ENCODE assay signal across 9 mouse cellular contexts in the genomic region with DNA sequence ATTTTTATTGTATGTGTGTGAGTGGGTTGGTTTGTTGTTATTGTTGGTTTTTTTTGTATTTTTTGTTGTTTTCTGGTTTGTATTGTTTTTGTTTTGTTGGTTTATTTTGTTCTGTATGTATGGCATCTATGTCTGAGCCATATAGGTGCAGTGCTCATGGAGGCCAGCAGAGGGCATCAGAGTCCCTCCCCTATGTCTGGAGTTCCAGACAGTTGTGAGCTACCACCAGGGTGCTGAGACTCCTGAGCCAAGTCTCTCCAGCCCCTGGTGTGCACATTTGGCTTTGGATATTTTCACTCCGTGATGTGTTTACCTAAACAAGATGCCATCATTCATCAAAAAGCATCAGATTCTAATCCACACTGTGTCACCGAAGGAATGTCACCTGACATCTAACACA. TPM values are rescaled to one million over a fixed set of nuclear protein-coding genes. Genes with fewer than 3 reads are reported as not detected.
DNase-seq lines count a peak whose midpoint lies in the region; ATAC-seq and TF ChIP-seq lines count a peak whose summit lies in the region.
"Had no signal": no experiment of that assay in that cellular context is flagged by ENCODE, and none has a peak within 500 bp of the region (broad histone marks: within the 10 kb centered on the region; RNA-seq: fewer than 3 reads in every experiment).

No protein-coding gene starts in this region.

- TF ChIP-seq CTCF in liver, adult 2 months (IDR thresholded peaks at IDR 0.05; ENCODE audit: low read depth, low read length): peak; percentile 89
- TF ChIP-seq CTCF in small intestine, adult 2 months (IDR thresholded peaks at IDR 0.05; ENCODE audit: extremely low read depth, insufficient read length, insufficient replicate concordance, low read depth, low read length): peak; percentile 72; the same call in 1 of the 2 replicates

- no peaks in the 10 kb centered on the region for H3K79me2 ChIP-seq in liver, adult 2 months (ENCODE audit: control insufficient read depth, insufficient read depth, low read length)

- no peaks in the 10 kb centered on the region for H3K4me1 ChIP-seq in liver, adult 2 months (ENCODE audit: control insufficient read depth, insufficient read depth, low read length)
- H3K4me1 ChIP-seq in liver, embryonic 11.5 days (replicated peaks; ENCODE audit: control insufficient read depth, insufficient read depth, low read length): no peaks in the 10 kb centered on the region
- H3K4me1 ChIP-seq in small intestine, adult 2 months (ENCODE audit: control insufficient read depth, insufficient read depth, insufficient read length, low read length): no peaks in the 10 kb centered on the region

- H3K9ac ChIP-seq in liver, adult 2 months (ENCODE audit: low read depth, low read length): no peak overlapping the region
- H3K9ac ChIP-seq in liver, embryonic 11.5 days (ENCODE audit: low read depth, low read length): no peak overlapping the region

- no peaks in the 10 kb centered on the region for H3K9me3 ChIP-seq in liver, embryonic 11.5 days (ENCODE audit: control insufficient read depth, low read length)

- no peak overlapping the region for H3K4me3 ChIP-seq in liver, adult 2 months (ENCODE audit: insufficient read depth, low read depth, low read length)
- H3K4me3 ChIP-seq in liver, embryonic 11.5 days (ENCODE audit: low read depth, low read length): no peak overlapping the region
- no peak overlapping the region for H3K4me3 ChIP-seq in small intestine, adult 2 months (ENCODE audit: low read depth, low read length)
- H3K4me3 ChIP-seq: myocyte had no signal

- H3K4me2 ChIP-seq in liver, embryonic 11.5 days: no peak overlapping the region

- TF ChIP-seq POLR2A in liver, adult 2 months (IDR thresholded peaks at IDR 0.05; ENCODE audit: extremely low read depth, insufficient read depth, low read length): no peak
- TF ChIP-seq POLR2A in small intestine, adult 2 months (IDR thresholded peaks at IDR 0.05; ENCODE audit: low read depth, low read length): no peak

- no peak for ATAC-seq in liver, embryonic 11.5 days (replicated peaks; ENCODE audit: low FRiP score)
- ATAC-seq in hematopoietic stem cell, adult 5-6 weeks (replicated peaks in 1 of 2; ENCODE audit: insufficient read depth in 1 of 2, low FRiP score in 2 of 2, low TSS enrichment in 1 of 2, low read depth in 1 of 2, poor library complexity in 2 of 2, severe bottlenecking in 2 of 2): peak; percentile 49 to 58; a peak in 3 of 4 replicates

- H3K27ac ChIP-seq in liver, adult 2 months (replicated peaks; ENCODE audit: insufficient read depth, low read depth, low read length): no peak overlapping the region
- no peak overlapping the region for H3K27ac ChIP-seq in liver, embryonic 11.5 days (ENCODE audit: low read depth, low read length)
- H3K27ac ChIP-seq in small intestine, adult 2 months (ENCODE audit: insufficient read depth, low read depth, low read length): no peak overlapping the region

- WGBS in liver, adult 2 months: 81% methylated on average over 2 of the region's 2 CpGs
- 78% methylated on average over 2 of the region's 2 CpGs for WGBS in liver, embryonic 11.5 days
- WGBS in small intestine, adult 2 months: 78% methylated on average over 2 of the region's 2 CpGs

- no peaks in the 10 kb centered on the region for H3K27me3 ChIP-seq in liver, adult 2 months (ENCODE audit: control insufficient read depth, insufficient read depth, low read length)
- no peaks in the 10 kb centered on the region for H3K27me3 ChIP-seq in liver, embryonic 11.5 days (replicated peaks; ENCODE audit: control insufficient read depth, insufficient read depth, low read length)
- H3K27me3 ChIP-seq in small intestine, adult 2 months (ENCODE audit: control insufficient read depth, insufficient read depth, low read length): no peaks in the 10 kb centered on the region

- peak; percentile 23 to 38 for DNase-seq in adrenal gland, adult 18-20 months (ENCODE audit: low spot score in 2 of 2)
- no peak for DNase-seq in adrenal gland, adult 8-10 months
- DNase-seq in liver, adult 2 months (ENCODE audit: extremely low read depth, low read depth, low spot score): peak; percentile 27
- DNase-seq in liver, embryonic 11.5 days (ENCODE audit: low spot score): no peak
- peak; percentile 33 for DNase-seq in adrenal gland, postnatal 25 days
- DNase-seq in spleen, postnatal 14 days (ENCODE audit: low spot score in 2 of 2): no peak

- no peaks in the 10 kb centered on the region for H3K36me3 ChIP-seq in liver, adult 2 months (ENCODE audit: control insufficient read depth, insufficient read depth, low read length)
- no peaks in the 10 kb centered on the region for H3K36me3 ChIP-seq in liver, embryonic 11.5 days (ENCODE audit: control insufficient read depth, insufficient read depth, low read length)
- H3K36me3 ChIP-seq in small intestine, adult 2 months (ENCODE audit: control insufficient read depth, insufficient read depth, low read length): no peaks in the 10 kb centered on the region

RNA-seq across cellular contexts. Expression of gene Nudt7, which starts 59.2 kb away (rescaled TPM):
- total RNA-seq in adrenal gland, adult 18-20 months (2021): 100 to 1,000 TPM in 1 of 2 experiments, 10 to 100 TPM in 1; 49.9 to 102 TPM
- total RNA-seq in adrenal gland, adult 8-10 months (2022): 10 to 100 TPM; 39.7 to 69.5 (median 52.6) TPM
- 221 and 394 TPM in 2 replicates for total RNA-seq in liver, adult 2 months (2014; rRNA removed)
- 233 and 293 TPM in 2 replicates for polyA plus RNA-seq in liver, adult 2 months (2012; rRNA removed)
- 19.8 and 21.9 TPM in 2 replicates for polyA plus RNA-seq in liver, embryonic 11.5 days (2014; fragmentation: Nextera tagmentation; extraction: Ambion mirVana)
- total RNA-seq in adrenal gland, postnatal 25 days (2021): 59.8 and 63.5 TPM in 2 replicates
- total RNA-seq in hematopoietic stem cell, adult 5-6 weeks (2017): 36.3 and 43.4 TPM in 2 replicates
- polyA plus RNA-seq in small intestine, adult 2 months (2012; rRNA removed): 4.9 and 5.6 TPM in 2 replicates
- polyA plus RNA-seq: myocyte had no signal

Comparison
In these comparisons a context has a peak if more than half of its experiments do, and no peak if none do; other contexts are left out.
1. DNase-seq: peak in adrenal gland, adult 18-20 months (2 of 2), liver, adult 2 months (single experiment) and adrenal gland, postnatal 25 days (single experiment); none in adrenal gland, adult 8-10 months (single experiment), liver, embryonic 11.5 days (single experiment) and spleen, postnatal 14 days (0 of 2).